Mouse (Mus musculus) mouse trophoblast stem cell (cell line): Measurements from ENCODE around the gene Ghr.

Source experiments
- in situ Hi-C, 2 experiments: fragments of 300-500 bp; cut with MseI, MboI; formaldehyde crosslinking; loops; 2 replicates in 1 of 2; 3 replicates in 1 of 2; pipeline ENCODE4 v1.15.1; 2025

Ghr gene

DNA sequence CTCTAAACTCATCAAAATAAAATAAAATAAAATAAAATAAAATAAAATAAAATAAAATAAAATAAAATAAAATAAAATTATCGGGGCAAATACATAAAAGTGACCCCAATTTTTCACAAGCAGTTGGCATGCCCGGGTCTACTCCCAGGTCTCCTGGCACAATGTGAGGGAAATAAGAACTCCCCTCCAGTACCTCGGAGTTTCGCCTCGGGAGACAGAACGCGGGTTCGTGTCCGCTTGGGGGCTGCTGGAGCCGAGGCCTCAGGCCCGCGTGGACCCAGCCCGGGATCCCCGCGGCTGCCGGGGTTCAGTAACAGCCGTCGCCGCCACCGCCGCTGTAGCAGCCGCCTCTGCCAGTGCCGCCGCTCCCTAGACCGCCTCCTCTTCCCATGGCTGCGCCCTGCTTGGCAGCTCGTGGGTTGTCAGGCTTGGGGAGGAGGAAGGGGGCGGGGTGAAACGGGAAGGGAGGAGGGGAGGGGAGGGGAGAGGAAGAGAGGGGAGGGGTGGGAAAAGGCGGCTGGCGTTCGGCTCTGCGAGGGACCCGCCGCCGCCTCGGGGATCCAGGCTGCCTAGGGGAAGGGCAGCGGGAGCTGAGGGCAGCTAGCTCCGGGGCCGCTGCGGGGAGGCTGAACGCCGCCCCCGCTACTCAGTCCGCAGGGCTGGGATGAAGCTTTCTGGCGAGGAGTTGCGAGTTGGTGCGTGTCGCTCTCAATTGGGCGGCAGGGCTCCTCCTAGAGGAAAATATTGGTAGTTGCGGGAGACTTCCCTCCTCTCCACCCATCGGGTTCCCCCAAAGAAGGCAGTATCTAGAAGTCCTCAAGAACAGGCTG lies at the start of gene Ghr:
Gene Ghr (minus strand): TSS at position 686 of the 830 bp plus-strand sequence.
- in situ Hi-C loops = loop anchor here in 1 of 2 experiments (10.0 kb wide), 1 partner anchor 228 kb away; no protein-coding TSS in a partner anchor

DNA sequence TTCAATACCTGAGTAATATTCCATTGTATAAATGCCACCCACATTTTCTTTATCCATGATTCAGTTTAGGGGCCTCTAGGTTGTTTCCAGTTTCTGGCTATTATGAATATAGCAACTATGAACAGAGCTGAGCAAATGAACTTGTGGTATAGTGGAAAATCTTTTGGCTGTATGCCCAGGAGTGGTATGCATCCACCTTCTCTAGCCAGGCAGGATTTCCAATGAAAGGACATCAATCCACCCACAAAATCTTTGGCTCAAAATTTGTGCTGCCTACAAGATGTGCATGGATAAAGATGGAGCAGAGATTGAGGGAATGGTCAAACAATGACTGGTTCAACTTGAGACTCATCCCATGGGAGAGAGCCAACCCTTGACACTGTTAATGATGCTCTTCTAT lies 39.5 kb upstream of the Ghr start:
- in situ Hi-C loops = loop anchor here in 1 of 2 experiments (25.0 kb wide), 1 partner anchor 290 kb away; no protein-coding TSS in a partner anchor

DNA sequence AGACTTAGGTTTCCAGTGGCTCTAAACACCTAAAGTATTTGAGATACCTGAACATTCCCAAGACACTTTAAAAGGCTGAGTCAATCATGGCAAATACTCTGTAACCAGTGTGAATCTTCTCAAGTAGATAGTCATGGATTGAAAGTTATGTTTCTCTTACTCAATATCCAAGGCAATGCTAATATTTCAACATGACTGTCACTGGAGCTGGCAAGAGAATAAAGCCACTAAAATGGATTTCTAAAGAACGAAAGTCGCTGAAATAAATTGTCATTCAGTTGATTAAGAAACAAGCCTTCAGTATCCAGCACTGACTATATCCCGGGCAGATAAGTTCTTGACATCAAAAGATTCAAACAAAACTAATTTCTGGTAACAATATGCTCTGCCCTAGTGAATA lies 37.1 kb upstream of the Ghr start:
- in situ Hi-C loops = loop anchor here in 1 of 2 experiments (25.0 kb wide), 1 partner anchor 292 kb away; no protein-coding TSS in a partner anchor

DNA sequence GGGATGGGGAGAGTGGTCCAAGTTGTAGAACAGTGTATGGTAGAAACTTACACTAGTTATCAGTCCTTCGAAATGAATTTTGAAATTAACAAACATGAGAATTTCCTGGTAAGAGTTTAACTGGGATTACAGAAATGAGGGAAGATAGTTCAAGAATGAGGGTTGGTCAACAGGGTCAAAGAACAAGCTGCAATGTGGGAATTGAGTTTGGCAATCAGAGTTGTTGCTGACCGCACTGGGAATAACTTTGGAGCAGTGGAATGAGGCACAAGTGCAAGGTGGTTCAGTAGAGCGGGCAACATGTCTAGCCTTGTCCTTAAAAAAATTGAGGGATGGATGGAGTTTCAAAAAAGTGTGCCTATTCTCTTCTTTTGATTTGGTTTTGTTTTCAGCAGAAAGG lies 35.0 kb upstream of the Ghr start:
- in situ Hi-C loops = loop anchor here in 1 of 2 experiments (25.0 kb wide), 1 partner anchor 294 kb away; no protein-coding TSS in a partner anchor

DNA sequence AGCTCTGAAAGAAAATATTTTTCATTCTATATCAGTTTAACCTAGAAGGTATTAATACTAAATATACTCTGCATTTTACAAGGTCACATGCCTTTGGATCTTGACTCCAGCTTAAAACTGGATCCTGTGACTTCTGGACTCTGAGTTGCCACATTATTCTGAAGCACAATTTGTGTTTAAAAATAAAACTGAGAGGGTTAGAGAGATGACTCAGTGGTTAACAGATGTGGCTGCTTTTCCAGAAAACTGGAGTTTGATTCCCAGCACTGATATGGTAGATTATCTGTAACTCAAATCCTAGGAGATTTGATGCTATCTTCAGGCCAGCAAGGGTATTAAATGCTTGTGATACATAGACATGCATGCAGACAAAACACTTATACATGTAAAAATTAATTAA lies 28.7 kb upstream of the Ghr start:
- in situ Hi-C loops = loop anchor here in 1 of 2 experiments (25.0 kb wide), 1 partner anchor 300 kb away; no protein-coding TSS in a partner anchor

DNA sequence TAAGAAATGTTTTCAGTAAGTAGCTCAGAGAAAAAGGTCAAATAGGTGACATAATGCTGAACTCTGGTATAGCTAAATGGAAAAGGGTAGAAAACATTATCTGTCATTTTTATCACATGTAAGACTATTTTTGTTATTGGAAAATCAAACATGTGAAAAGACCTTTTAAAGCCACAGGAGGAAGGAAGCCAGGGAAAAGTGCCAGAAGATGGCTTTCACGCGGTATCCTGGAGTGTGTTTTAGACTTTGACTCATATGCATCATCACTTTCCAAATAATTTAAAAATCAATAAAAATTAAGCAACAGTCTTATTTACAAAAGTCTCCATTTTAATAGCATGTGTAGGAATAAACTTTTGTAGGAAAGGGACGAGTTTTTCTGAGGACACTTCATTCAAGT lies 24.7 kb upstream of the Ghr start:
- in situ Hi-C loops = loop anchor here in 1 of 2 experiments (25.0 kb wide), 1 partner anchor 304 kb away; no protein-coding TSS in a partner anchor

DNA sequence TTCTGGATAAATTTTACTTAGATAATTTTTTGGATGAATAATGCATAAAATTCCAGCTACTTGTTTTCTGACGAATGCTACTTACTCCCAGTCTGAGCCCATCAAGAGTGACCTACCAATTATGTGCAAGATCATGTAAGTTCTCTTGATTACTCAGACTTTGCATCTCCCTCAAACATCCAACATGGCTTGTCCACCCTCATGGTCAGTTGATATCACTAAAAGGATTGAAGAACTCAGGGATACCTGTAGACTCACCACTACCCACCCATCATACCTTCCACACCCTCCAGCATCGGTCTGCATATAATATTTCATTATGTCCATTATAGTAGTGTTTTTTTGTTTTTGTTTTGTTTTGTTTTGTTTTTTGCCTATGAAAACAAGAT lies 18.8 kb upstream of the Ghr start:
- in situ Hi-C loops = loop anchor here in 1 of 2 experiments (25.0 kb wide), 1 partner anchor 310 kb away; no protein-coding TSS in a partner anchor

DNA sequence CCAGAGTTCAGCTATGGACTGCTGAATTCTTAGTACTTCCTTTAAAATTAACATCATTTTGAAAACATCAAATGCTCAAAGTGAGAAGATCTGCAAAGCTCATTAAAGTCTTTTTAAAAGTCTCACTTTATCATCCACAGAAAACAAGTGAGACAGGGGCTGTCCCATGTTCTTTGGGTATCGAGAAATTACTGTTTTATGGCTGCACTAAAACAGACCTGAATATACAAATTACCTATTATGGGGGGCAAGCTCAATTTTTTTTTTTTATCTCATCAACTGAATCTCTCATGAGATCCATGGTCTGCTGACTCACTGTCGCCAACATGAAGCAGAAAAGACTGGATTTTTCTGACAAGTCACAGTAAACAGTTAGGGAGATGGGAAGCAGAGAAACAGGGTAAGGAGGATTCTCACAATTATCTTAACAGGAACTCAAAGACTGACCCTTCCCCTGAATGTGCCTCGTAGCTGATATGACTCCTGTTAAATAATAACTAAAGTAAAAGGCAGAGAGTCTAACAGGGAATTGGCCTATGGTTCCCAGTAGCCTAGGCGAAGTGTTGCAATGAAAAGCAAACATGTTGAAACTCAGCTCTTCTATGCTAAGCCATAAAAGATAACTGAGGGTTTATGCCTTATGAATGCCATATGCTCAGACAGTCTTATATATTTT lies 18.3 kb upstream of the Ghr start:
- in situ Hi-C loops = loop anchor here in 1 of 2 experiments (25.0 kb wide), 1 partner anchor 311 kb away; no protein-coding TSS in a partner anchor

DNA sequence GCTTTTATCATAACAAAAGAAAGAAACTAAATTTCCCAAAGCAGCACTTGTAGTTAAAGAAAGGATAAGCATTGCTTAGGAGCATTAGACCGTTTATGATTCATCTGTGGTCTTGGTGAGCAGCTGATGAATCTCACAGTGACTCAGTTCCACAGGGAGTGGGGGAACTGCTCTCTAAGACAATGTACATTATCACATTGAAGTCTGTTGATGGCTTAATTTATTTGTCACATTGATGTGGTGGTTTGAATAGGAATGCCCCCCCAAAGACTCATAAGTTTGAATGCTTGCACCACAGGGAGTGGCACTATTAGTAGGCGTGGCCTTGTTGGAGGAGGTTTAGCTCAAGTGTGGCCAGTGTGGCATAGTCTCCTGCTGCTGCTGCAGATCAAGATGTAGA lies 4.6 kb upstream of the Ghr start:
- in situ Hi-C loops = loop anchor here in 1 of 2 experiments (10.0 kb wide), 1 partner anchor 233 kb away; no protein-coding TSS in a partner anchor

DNA sequence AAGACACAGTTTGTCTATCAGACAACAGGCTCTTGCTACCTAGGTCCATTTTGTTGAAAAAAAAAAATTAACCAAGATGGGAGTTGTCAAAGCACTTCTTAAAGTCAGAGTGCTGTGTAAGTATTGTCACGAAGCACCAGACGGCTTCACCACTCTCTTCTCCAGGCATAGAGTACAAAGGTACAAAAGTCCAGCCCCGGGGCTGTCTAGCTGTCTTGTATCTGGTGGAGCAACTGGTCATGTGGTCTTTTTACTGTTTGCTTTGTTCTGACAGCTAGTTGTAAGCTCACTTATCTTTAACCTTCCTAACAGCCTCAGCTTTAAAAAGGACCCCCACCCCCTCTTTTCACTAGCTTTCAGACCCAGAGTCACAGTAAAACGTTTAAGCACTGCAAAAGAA lies 1.1 kb upstream of the Ghr start:
- in situ Hi-C loops = loop anchor here in 1 of 2 experiments (10.0 kb wide), 1 partner anchor 230 kb away; no protein-coding TSS in a partner anchor

DNA sequence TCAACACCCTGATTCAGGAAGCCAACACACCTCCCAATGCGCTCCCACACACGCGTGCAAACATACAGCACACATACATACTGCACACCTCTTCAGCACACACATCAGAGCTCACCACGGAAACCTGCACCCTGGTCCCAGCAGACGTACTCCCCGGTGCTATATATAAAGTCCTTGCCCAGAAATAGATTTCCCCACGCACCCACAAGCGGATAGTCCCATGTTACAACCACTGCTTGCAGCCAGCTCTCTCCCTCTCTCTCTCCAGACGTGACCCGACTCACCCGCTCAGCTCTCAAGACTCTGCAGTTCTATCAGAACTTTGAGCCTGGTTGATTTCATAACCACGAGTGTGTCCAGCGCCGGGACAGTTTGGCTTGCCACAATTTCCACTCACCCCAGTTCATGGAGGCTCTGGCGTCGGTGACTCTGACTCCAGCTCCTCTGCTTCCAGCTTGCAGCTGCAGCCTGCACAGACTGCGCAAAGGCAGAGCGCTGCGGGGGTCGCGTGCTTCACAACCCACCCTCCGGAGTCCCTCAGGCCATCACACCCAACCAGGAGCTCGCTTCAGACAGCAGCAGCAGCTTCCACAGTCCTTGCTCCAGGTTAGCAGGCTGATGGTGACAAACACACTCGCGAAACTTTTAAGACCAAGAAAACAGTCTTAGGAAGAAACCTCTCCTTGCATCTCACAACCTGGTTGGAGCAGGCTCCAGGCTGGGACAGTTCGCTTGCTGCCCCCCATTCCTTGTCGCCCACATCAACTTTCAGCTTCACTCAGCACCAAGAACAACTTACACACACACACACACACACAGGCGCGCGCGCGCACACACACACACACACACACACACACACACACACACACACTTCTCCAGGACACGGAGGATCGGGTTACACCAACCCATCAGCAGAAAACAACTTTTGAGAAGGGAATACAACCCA lies 1.2 kb downstream of the Ghr start:
- in situ Hi-C loops = loop anchor here in 1 of 2 experiments (10.0 kb wide), 1 partner anchor 227 kb away; no protein-coding TSS in a partner anchor

DNA sequence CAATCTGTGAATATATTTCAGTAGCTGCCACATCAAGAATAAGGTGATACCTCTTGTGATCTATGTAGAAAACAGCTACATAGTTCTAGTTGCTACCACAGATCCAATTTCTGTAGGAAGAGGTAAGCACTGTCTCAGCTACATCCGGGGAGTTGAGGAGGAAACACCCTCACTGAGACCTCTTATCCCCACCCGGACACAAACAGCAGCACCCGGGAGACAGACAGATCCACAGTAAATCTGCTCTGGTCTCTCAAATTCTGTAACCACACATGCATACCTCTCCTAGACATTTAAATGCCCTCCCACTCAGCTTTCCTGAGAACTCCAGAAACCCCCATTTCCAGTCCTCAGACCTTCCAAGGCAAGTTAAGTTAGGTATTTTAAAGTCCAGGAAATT lies 2.0 kb downstream of the Ghr start:
- in situ Hi-C loops = loop anchor here in 1 of 2 experiments (10.0 kb wide), 1 partner anchor 227 kb away; no protein-coding TSS in a partner anchor

DNA sequence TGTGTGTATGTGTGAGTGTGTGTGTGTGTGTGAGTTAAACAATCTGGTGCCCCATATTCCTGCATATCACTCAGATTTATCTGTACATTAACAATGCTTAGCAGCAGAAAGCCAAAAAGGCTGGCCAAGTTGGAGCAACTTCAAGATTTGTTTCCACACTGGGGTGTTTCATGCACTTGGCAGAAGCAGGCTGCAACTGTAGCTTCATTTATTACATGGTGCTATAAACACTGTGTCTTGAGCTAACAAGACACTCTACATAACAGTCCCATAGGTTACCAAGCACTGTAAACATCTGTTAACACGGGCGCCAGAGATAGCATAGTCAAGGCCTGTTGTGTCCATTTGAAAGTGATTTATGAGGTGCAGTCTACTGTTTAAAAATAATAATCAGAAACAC lies 3.1 kb downstream of the Ghr start:
- in situ Hi-C loops = loop anchor here in 1 of 2 experiments (10.0 kb wide), 1 partner anchor 225 kb away; no protein-coding TSS in a partner anchor

DNA sequence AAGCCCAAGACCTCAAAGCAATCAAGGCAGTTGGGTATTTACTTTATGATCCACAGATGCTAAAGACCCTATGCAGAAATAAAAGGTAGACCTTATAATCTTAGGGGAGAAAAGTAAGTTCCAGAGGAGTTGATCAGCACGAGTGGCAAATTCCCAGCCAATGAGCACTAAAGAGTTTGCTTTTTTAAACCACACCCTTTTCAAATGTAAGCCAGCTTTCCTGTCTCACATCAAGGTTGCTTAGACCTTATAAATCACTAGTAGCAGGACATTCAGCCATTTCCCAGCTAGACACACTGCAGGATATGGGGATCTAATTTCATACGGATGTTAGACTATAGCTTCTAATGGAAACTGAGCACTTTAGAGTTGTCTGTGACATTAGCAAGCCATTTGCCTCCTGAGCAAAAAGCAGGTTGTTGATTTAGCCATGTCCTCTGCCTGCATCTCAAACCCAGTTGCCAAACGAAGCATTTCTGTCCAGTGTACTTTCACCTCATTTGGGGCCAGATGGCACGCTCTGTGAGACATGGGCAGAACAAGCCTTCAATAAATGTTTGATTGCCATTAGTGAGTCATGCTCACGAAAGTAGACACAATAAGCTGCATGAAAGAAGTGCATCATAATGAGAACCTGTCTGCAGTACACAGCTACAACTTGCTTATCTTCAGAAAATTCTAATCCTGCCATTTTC lies 4.9 kb downstream of the Ghr start:
- in situ Hi-C loops = no loop called here

DNA sequence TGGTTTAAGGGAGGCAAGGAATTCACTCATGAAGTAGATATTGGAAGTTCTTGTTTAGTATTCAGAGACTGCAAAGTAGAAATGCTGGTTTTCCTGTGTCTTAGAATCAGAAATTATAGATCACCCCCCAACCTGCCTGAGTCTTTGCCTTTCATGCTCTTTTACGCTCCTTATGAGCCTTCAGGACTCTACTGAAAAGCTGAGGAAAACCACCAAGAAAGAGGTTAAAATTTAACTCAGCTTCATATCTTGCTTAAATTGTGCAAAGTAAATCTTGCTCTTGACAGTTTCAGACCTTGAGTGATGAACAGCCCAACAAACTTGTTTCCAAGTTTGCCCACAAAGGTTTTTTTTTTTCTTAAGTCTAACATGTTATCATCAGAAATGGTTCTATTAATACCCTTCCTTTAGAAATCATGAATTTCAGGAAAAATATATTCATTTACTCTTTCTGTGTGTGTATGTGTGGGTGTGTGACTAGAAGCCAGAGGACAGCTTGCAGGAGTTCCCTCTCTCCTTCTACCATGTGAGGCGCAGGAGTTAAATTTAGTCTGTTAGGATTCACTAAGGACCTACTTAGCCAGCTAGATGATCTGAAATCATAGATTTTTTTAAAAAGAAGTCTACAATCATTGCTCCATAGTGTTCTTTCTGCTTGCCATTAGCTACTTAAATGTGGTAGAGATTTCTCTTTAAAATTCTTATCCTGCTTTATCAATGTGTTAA lies 14.0 kb downstream of the Ghr start:
- in situ Hi-C loops = no loop called here

DNA sequence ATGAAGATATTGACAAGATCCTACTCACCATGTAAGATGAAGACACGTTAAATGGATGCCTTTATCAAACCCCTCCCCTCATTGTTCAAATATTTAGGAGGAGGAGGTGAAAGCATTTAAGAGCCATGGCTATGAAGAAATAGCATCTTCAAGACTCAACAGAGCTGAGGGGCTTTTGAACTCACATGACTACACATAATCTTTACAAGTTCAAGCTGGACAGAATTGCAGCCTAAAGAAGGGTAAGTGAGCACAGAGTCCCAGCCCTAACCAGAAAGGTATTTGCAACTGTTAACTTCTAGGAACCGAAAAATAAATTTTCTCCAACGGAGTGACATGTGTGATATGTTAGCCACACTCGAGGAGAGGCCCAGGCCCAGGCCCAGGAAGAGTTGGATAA lies 18.7 kb downstream of the Ghr start:
- in situ Hi-C loops = no loop called here

DNA sequence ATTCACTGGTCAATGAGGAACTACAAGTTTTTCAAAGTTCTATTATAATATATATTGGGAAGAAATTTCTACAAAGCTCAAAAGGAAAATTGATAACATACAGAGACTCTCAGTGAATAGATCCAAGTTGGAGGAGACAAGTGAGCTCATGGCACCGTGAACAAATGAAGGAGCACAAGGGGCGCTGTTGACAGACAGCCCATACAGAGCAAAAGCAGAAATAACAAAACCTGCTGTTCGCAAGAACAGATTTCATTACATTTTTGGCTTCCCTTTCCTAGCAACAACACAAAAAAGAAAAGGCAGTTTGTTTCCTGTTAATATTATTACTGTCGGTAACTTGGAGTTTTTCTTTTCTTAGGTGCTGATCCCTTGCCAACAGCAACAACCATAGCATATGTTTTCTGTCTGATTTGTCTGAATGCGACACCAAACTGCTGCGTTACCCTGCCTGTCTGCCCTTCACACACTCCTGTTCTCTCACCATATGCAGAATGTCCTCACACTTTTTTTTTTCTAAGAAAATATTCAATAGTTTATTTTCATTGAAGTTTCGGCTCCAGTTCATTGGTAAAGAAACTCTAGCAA lies 19.3 kb downstream of the Ghr start:
- in situ Hi-C loops = no loop called here

DNA sequence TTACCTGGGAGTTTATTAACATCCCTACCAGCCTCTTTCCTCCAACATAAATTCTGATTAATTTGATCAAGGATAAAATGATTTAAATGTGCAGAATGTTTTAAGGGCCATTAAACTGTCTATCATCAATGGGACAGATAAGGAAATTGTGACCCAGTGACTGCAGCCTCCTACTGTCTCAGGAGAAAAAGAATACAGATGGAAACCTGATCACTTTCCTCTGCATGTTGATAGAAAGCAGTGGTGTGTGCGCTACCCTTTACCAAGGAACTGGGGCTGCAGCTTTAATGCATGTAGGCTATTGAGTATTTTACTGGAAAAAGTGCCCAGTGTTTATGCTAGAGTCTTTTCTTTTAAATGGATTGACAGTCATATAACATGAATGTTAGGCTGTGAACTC lies 19.8 kb downstream of the Ghr start:
- in situ Hi-C loops = no loop called here

DNA sequence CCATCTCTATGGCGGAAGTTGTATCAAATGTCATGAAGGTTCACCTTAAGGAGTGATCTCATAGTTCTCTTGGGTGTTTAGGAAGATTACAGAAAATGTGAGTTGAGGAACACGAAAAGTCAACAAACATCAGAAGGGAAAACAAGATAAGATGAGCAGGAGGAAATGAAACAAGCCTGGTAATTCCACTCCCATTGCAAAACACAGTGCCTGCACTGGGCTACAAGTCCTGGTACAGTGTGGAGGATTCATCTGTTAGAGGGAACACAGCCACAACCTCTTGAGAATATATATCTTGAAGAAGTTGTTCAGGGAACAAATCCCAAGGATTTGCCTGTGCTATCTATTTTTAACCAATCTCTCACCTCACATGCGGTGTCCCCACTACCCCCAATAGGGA lies 24.8 kb downstream of the Ghr start:
- in situ Hi-C loops = no loop called here
